Mouse (Mus musculus) heart, postnatal 36 days (tissue): ENCODE measurements at regions not wholly inside any gene's neighbourhood (a gene's known extent, or its start where the extent isn't known, plus 50 kb on each side); places are given as distances from the start of the nearest gene placed in this dataset.
"Not testable (repeated sequence)": the region's sequence is repeated elsewhere in the genome, so short reads cannot be mapped to it uniquely, and the experiment has no call there.

Experiments
- DNase-seq, 2 experiments: peaks; one replicate each; pipeline ENCODE4 v3.0.0; 2021 to 2022
- intact Hi-C: fragments of 180-260 bp; cut with DNase I; formaldehyde crosslinking; loops from one replicate; pipeline ENCODE4 v1.15.1; 2025

DNA sequence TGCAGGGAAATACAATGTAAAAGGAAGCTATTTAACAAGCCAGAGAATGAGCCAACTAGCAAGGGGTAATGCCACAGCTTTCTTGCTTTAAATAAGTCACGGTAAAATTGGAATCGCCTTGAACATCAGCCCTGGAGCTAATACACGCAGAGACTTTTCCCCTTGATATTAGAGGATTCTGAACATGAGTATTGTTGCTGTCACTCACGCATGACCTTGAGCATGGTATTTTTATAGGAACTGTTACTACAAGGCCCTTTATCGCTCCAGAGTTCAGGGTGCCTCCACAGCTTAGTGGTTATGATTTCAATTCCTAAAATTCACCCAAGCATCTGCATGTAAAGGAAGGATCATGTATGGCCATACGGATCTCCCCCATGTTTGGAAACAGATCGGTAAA is 161.7 kb downstream of the Vegfc start:
- intact Hi-C loops, DNase-seq: not testable (repeated sequence)

DNA sequence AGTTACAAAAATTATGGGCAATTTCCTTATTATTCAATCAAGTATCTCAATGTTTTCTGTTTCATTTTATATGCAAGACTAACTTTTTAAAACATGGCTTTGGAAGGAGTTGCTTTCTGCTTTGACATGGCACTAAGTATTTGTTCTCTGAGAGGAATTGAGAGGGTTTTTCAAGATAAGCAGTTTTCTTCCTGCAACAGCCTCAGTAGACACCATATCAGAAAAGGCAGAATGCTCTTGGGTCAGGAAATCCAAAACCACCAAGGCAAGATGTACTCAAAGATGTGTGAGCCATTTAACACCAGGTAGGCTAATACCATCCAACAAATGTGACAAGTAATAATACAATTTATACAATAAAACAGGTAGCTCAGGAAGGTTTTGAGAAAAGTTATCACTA is 178.0 kb downstream of the Vegfc start:
- intact Hi-C loops: no loop called here
- no peak for DNase-seq

DNA sequence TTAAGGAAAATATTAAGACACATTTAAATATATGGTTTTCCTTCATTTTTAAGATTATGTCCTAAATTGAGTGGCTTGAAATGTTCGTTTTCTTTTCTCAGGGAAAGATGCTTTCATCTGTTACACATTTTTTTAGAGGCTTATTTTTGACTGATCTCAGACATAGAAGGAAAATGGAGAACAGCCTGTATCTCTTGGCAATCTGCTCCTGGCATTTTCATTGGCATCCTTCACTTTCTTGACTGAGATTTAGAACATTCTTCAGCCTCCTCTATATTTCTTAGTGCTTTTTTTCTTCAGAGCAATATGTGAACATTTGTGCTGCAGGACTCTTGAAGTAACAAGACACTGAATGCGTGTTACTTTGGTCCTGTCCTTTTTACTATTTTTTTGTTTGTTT is 192.7 kb downstream of the Vegfc start:
- DNase-seq: no peak
- intact Hi-C loops: no loop called here

DNA sequence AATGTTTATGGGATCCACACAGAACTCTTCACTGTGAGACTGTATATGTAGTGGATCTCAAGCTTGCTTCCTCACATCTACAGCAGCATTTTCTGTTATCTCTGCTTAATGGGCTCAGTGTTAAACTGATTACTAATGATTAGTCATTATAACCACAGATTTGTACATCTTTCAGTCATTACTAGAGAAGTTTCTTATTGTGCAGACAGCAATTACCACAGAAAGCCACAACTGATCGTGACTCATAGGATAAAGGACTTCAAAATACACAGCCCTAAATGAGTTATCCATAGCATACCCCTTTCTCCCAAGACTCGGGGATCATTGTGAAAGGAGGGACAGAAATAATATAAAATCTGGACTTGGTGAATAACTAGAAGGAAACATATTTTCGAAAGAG is 195.7 kb downstream of the Vegfc start:
- intact Hi-C loops: no loop called here
- no peak for DNase-seq

DNA sequence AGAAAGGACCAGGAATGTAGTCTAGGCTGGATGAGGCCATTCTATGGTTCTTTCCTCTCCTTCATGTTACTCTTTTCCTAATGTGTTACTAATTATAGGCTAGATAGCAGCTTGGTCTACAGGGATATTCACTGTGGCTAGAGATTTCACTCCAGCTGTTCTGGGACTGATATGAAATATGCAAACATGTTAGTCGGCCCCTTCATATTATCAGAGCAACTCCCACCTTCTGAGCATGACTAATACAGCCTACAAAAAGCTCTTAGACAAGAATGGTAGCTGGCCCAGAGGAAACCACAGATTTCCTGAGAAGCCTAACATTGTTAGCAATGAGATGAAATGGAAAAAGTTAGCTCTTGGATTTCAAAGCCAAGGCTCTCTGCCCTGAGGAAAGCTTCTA is 198.1 kb downstream of the Vegfc start:
- DNase-seq: peak in 1 of 2 experiments; percentile 1
- intact Hi-C loops: no loop called here
